Mouse (Mus musculus): ENCODE measurements around the gene Taldo1. TPM values are rescaled to one million over a fixed set of nuclear protein-coding genes. Genes with fewer than 3 reads are reported as not detected.

The Taldo1 gene
- polyA plus RNA-seq, 1 experiment from 2014 or later, result 378 TPM

- no peaks in the 10 kb centered on the region for H3K27me3 ChIP-seq (ENCODE audit: insufficient read depth, poor library complexity, severe bottlenecking)
- WGBS, result 73% methylated on average over 6 of the region's 6 CpGs
- H3K4me1 ChIP-seq (replicated peaks), result peaks cover 21% of the 10 kb centered on the region
- H3K9me3 ChIP-seq, result no peaks in the 10 kb centered on the region
- no peak overlapping the region for H3K27ac ChIP-seq
- no peak overlapping the region for H3K4me3 ChIP-seq
- no peak for DNase-seq (ENCODE audit: low spot score)
- H3K36me3 ChIP-seq, result no peaks in the 10 kb centered on the region
Observed at GRCm38 (mm10) chr7:141416144-141416841, 24.3 kb downstream of the Taldo1 start.

- no peak overlapping the region for H3K27ac ChIP-seq
- H3K27me3 ChIP-seq (ENCODE audit: insufficient read depth, poor library complexity, severe bottlenecking), result no peaks in the 10 kb centered on the region
- H3K4me3 ChIP-seq, result no peak overlapping the region
- H3K9me3 ChIP-seq, result no peaks in the 10 kb centered on the region
- H3K36me3 ChIP-seq, result no peaks in the 10 kb centered on the region
- H3K4me1 ChIP-seq (replicated peaks), result peaks cover 18% of the 10 kb centered on the region
- DNase-seq (ENCODE audit: low spot score), result no peak
- WGBS, result 73% methylated on average over 8 of the region's 8 CpGs
Observed at GRCm38 (mm10) chr7:141417731-141418681, 26.0 kb downstream of the Taldo1 start.

GRCm38 (mm10) chr7:141418970-141419369, 27.0 kb downstream of the Taldo1 start:
- H3K4me3 ChIP-seq, result no peak overlapping the region
- peaks cover 9% of the 10 kb centered on the region for H3K4me1 ChIP-seq (replicated peaks)
- H3K27me3 ChIP-seq (ENCODE audit: insufficient read depth, poor library complexity, severe bottlenecking), result no peaks in the 10 kb centered on the region
- 87% methylated on average over 7 of the region's 7 CpGs for WGBS
- H3K36me3 ChIP-seq, result no peaks in the 10 kb centered on the region
- H3K9me3 ChIP-seq, result no peaks in the 10 kb centered on the region
- no peak for DNase-seq (ENCODE audit: low spot score)
- H3K27ac ChIP-seq, result no peak overlapping the region

- H3K27ac ChIP-seq, result no peak overlapping the region
- H3K4me1 ChIP-seq (replicated peaks), result no peaks in the 10 kb centered on the region
- no peak overlapping the region for H3K4me3 ChIP-seq
- no peaks in the 10 kb centered on the region for H3K27me3 ChIP-seq (ENCODE audit: insufficient read depth, poor library complexity, severe bottlenecking)
- WGBS, result 88% methylated on average over 9 of the region's 9 CpGs
- H3K9me3 ChIP-seq, result no peaks in the 10 kb centered on the region
- no peak for DNase-seq (ENCODE audit: low spot score)
- H3K36me3 ChIP-seq, result no peaks in the 10 kb centered on the region
Observed at GRCm38 (mm10) chr7:141420030-141420702, 28.2 kb downstream of the Taldo1 start.

DNA sequence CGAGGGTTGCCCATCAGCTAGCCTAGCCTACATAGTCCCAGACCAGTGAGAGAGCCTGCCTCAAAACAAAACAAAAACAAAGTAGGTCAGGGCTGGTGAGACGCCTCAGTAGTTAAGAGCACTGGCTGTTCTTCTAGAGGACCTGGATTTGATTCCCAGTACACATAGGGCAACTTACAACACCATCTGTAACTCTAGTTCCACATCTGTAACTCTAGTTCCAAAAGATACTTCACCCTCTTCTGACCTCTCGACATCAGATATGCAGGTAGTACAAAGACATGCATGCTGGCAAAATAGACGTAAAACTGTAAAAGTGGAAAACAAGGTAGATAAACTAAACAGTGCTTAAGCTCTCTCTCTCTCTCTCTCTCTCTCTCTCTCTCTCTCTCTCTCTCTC, 31.8 kb downstream of the Taldo1 start:
- Histone ChIP-seq H3K36me3 (no peaks in the 10 kb centered on the region), H3K9me3 (no peaks in the 10 kb centered on the region), H3K27me3 (ENCODE audit: insufficient read depth, poor library complexity, severe bottlenecking) (peaks cover 9% of the 10 kb centered on the region; the same call in 1 of the 2 replicates), H3K4me3 (no peak overlapping the region), H3K4me1 (replicated peaks) (peaks cover 7% of the 10 kb centered on the region), H3K27ac (no peak overlapping the region)
- no peak for DNase-seq (ENCODE audit: low spot score)
- 78% methylated on average over 4 of the region's 4 CpGs for WGBS

DNA sequence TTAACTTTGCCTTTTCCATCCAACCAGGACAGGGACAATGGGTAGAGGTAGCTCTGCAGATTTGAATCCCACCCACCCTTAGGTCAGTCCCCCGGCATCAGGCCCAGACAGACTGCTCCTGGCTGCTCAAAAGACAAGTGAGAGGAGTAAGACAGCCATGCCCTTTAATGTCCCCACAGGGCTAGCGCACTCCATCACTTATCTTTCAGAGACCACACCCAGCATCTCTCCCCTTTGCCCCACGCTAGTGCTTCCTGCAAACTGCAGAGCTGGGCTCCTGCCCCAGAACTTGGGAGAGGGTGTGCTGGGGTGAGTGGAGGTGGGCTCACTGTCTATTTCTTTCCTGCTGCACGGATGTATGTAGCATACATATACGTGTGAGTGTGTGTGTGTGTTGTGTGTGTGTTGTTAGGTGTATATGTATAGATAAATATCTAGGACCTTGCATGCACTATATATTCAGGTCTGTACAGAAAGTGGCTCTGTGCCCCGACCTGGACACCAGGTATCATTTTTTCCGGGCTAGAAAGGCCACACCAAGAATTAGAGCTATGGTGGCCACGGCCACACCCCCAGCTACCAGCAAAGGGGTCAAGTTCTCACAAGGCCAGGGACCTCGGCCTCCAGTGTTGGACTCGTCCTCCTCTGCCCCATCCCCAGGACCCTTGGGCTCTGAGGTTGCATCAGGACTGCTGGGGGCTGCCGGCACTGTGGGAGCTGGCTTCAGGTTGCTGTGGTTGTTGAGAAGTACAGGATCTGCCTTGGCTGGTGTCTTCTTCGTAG, 35.1 kb downstream of the Taldo1 start:
- Histone ChIP-seq H3K9me3 (no peaks in the 10 kb centered on the region), H3K27me3 (ENCODE audit: insufficient read depth, poor library complexity, severe bottlenecking) (peaks cover 9% of the 10 kb centered on the region; the same call in 1 of the 2 replicates), H3K4me1 (replicated peaks) (peaks cover 29% of the 10 kb centered on the region), H3K27ac (no peak overlapping the region), H3K4me3 (no peak overlapping the region), H3K36me3 (peaks cover 19% of the 10 kb centered on the region)
- no peak for DNase-seq (ENCODE audit: low spot score)
- 82% methylated on average over 12 of the region's 12 CpGs for WGBS

GRCm38 (mm10) chr7:141428701-141429100, 36.7 kb downstream of the Taldo1 start:
- peaks cover 9% of the 10 kb centered on the region; the same call in 1 of the 2 replicates for H3K27me3 ChIP-seq (ENCODE audit: insufficient read depth, poor library complexity, severe bottlenecking)
- 54% methylated on average over 5 of the region's 5 CpGs for WGBS
- peak overlapping the region; percentile 54 for H3K4me3 ChIP-seq
- H3K36me3 ChIP-seq, result peaks cover 34% of the 10 kb centered on the region
- no peaks in the 10 kb centered on the region for H3K9me3 ChIP-seq
- no peak for DNase-seq (ENCODE audit: low spot score)
- H3K4me1 ChIP-seq (replicated peaks), result peaks cover 45% of the 10 kb centered on the region
- H3K27ac ChIP-seq, result peak overlapping the region; percentile 77

DNA sequence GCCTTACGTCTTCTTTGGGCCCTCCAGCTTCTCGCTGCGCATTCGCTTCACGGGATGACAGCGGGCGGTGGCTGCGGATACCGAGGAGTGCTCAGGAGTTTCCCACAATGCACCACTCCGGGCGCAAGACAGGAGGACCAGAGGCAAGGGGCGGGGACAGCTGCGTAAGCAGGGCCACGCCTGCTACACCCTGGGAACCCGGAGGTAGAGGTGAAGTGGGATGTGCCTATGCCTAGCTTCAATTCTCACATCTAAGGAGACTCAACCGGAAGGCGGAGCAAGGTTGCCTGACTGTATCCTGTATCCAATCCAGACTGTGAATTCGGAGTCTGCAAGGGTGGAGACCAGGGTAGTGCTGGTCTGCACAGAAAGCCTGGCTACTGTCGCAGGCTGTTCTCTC, 37.3 kb downstream of the Taldo1 start, which contains the start of gene Cend1:
Cend1 (minus strand) TSS at position 182 of the 400 bp plus-strand sequence.
- Histone ChIP-seq H3K4me3 (peak within 1 kb of the TSS; percentile 54), H3K27me3 (ENCODE audit: insufficient read depth, poor library complexity, severe bottlenecking) (peaks cover 9% of the 10 kb centered on the region; the same call in 1 of the 2 replicates), H3K4me1 (replicated peaks) (peaks cover 51% of the 10 kb centered on the region), H3K36me3 (peaks cover 36% of the 10 kb centered on the region), H3K9me3 (no peaks in the 10 kb centered on the region), H3K27ac (peak within 1 kb of the TSS; percentile 77)
- WGBS, result 3% methylated on average over 19 of the region's 19 CpGs
- peak; percentile 76 for DNase-seq (ENCODE audit: low spot score)

GRCm38 (mm10) chr7:141429840-141430584, 38.0 kb downstream of the Taldo1 start:
- Histone ChIP-seq H3K9me3 (no peaks in the 10 kb centered on the region), H3K4me3 (peak overlapping the region; percentile 54), H3K4me1 (replicated peaks) (peaks cover 58% of the 10 kb centered on the region), H3K27me3 (ENCODE audit: insufficient read depth, poor library complexity, severe bottlenecking) (peaks cover 9% of the 10 kb centered on the region; the same call in 1 of the 2 replicates), H3K27ac (no peak overlapping the region), H3K36me3 (peaks cover 36% of the 10 kb centered on the region)
- DNase-seq (ENCODE audit: low spot score), result no peak
- WGBS, result 61% methylated on average over 9 of the region's 9 CpGs

DNA sequence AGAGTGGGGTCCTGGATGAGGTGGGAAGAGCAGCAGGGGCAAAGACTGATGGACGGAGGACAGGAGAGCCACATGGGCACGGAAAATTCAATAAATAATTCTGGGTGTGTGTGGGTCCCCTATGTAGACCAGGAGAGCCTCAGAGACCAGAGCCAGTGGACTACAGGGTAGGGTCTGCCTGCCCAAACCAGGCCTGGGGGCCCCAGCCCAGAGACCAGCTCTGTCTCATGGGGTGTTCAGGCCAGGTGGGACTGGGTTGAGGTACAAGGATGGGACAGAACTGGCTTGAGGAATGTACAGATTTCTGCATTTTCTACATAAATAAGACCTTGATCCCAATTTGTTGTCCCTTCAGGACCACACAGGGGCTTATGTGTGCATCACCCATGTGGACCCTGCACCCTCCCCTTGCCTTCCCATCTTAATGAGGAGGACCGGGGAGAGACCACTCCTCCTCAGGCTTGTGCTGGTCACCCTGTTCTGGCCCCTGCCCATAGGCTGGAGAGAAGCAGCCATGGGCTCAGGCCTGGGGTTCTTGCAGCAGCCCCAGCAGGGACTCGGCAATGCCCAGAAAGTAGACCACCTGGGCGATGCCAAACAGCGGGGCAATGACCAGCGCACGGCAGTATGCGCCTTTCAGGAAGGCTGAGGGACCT, 38.7 kb downstream of the Taldo1 start:
- peaks cover 9% of the 10 kb centered on the region; the same call in 1 of the 2 replicates for H3K27me3 ChIP-seq (ENCODE audit: insufficient read depth, poor library complexity, severe bottlenecking)
- no peaks in the 10 kb centered on the region for H3K9me3 ChIP-seq
- peaks cover 36% of the 10 kb centered on the region for H3K36me3 ChIP-seq
- no peak overlapping the region for H3K4me3 ChIP-seq
- H3K27ac ChIP-seq, result no peak overlapping the region
- H3K4me1 ChIP-seq (replicated peaks), result peaks cover 65% of the 10 kb centered on the region
- DNase-seq (ENCODE audit: low spot score), result no peak
- 95% methylated on average over 9 of the region's 9 CpGs for WGBS

All from hindbrain, embryonic 10.5 days (tissue).